Mouse (Mus musculus): ENCODE measurements around the gene Trim27. TPM values are rescaled to one million over a fixed set of nuclear protein-coding genes. Genes with fewer than 3 reads are reported as not detected.

Trim27 gene
- 10 to 100 TPM; 43.6 to 50.7 TPM for total RNA-seq (2021)
- long read RNA-seq, full-length matches to known transcripts, result 38 of 49 reads
- long read RNA-seq, partial matches to known transcripts, result 2 of 49 reads
- long read RNA-seq, other reads (novel, unspliced or antisense), result 9 of 49 reads

DNA sequence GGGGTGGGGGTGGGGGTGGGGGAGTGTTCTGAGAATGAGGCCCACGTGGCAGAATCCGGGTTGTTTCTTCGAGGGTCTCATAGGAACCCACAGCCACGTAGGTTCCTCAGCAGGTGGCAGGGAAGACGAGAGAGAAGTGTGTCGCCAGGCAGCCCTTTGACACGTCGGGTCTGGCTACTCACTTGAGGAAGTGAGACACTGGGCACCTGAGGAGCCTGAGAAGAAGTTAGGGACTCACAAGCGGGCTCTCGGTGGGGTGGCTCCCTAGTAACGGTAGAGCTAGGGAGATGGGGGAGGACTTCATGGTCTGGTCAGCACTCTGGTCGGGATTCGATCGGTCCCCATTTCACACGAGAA, at the start of gene Trim27:
Gene Trim27 (plus strand): TSS at position 79 of the 357 bp plus-strand sequence.
- DNase-seq (ENCODE audit: low spot score in 2 of 2), result no peak

DNA sequence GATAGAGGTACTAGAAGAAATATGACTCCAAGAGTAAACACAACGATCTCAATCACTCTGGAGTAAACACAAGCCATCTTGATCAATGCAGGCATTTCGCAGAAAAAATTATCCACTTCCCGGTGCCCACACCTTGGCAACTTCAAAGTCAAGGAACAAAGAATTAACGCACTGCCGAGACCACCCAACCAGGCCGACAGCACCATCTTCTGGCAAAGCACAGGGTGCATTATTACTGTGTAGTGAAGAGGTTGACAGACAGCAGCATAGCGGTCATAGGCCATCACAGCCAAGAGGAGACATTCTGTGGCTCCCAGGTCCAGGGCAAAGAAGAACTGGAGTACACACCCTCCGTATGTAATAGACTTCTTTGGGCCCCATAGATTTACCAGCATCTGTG, 36.8 kb upstream of the Trim27 start:
- DNase-seq (ENCODE audit: low spot score in 2 of 2), result no peak

- no peak for DNase-seq (ENCODE audit: low spot score in 2 of 2)
Measured at GRCm38 (mm10) chr13:21145767-21146166, 33.5 kb upstream of the Trim27 start, which contains the start of gene Olfr1368. Gene Olfr1368, minus strand, starts transcription at chr13:21145867.

GRCm38 (mm10) chr13:21155888-21156287, 23.4 kb upstream of the Trim27 start:
- no peak for DNase-seq (ENCODE audit: low spot score in 2 of 2)

DNA sequence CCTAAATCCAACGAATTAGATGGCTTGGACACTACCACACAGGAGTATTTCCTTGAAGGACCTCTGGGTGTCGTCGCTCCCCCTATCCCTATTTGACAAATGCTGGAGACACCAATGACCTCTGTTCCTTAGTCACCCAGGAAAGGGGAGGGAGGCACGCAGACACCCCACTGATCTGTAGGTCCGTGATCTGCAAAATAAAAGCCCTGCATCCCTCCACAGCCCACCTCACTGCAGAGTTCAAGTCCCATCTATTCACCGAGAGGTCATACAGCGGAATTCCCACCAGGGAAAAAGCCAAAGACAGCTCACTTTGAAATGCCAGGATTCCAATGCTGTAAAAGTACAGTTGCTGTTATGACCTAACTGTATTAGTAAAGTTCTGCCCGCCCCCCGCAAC, 21.2 kb upstream of the Trim27 start:
- DNase-seq (ENCODE audit: low spot score in 2 of 2), result no peak

GRCm38 (mm10) chr13:21158785-21159474, 20.3 kb upstream of the Trim27 start:
- DNase-seq (ENCODE audit: low spot score in 2 of 2), result peak; percentile 84 to 88

GRCm38 (mm10) chr13:21159475-21159819, 19.8 kb upstream of the Trim27 start:
- DNase-seq (ENCODE audit: low spot score in 2 of 2), result no peak

GRCm38 (mm10) chr13:21160041-21160511, 19.2 kb upstream of the Trim27 start:
- no peak for DNase-seq (ENCODE audit: low spot score in 2 of 2)

DNA sequence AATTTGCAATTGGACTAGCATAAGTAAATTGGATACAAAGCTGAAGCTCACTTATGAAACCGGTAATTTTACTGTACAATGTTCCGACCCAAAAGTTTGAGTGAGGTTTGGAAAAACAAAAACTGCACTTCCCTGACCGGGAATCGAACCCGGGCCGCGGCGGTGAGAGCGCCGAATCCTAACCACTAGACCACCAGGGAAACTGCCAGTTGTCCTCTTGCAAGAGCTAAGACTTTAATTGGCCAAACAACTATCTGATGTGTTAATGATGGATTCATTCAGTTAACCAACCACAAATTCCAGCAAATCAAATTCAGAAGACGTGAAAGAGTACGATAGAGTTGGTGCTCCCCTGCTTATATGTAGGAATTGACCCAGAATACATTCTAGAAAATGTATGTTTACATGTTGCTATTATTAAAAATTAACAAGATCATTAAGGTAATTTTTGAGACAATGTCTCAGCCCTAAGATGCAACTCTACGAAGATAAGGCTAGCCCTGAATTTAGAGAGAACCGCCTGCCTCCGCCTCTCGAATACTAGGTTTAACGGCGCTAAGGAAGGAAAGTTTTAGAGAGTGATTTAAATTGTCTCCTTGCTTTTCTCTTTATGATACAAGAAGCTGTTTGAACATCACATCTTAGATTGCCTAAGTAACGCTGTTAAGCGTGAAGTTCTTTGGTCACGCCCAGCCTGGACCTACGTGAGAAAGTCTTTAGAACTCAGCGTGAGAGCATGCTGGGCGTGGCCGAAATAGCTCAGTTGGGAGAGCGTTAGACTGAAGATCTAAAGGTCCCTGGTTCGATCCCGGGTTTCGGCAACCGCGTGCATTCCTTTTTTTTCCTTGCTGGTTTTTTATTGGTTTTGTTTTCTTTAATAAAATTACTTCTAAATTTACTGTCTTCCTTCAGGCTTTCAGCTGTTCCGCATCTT, 18.3 kb upstream of the Trim27 start:
- DNase-seq (ENCODE audit: low spot score in 2 of 2), result peak; percentile 97 to 98

- no peak for DNase-seq (ENCODE audit: low spot score in 2 of 2)
Measured at GRCm38 (mm10) chr13:21161591-21161990, 17.7 kb upstream of the Trim27 start.

DNA sequence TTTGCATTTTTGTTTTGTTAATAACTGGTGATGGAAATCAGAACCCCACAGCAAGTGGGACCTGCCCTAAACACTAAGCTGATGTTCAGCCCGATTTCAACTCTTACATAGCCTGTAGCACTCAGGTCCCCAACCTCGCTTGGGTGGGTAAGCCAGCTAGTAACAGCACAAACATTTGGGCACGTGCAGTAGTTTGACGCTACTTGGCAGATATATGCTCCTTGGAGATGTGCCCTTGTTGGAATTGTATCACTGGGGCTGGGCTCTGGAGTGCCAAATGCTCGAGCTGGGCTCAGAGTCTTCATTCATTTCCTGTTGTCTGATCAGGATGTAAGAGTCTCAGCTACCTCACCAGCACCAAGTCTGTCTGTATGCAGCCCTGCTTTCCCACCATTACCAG, 16.7 kb upstream of the Trim27 start:
- no peak for DNase-seq (ENCODE audit: low spot score in 2 of 2)

- peak; percentile 76 to 85 for DNase-seq (ENCODE audit: low spot score in 2 of 2)
Measured at GRCm38 (mm10) chr13:21166936-21167909, 12.0 kb upstream of the Trim27 start.

GRCm38 (mm10) chr13:21167910-21168300, 11.3 kb upstream of the Trim27 start:
- DNase-seq (ENCODE audit: low spot score in 2 of 2), result no peak

- peak in 1 of 2 experiments; percentile 35 for DNase-seq (ENCODE audit: low spot score in 2 of 2)
Measured at GRCm38 (mm10) chr13:21168371-21169011, 10.8 kb upstream of the Trim27 start.

DNA sequence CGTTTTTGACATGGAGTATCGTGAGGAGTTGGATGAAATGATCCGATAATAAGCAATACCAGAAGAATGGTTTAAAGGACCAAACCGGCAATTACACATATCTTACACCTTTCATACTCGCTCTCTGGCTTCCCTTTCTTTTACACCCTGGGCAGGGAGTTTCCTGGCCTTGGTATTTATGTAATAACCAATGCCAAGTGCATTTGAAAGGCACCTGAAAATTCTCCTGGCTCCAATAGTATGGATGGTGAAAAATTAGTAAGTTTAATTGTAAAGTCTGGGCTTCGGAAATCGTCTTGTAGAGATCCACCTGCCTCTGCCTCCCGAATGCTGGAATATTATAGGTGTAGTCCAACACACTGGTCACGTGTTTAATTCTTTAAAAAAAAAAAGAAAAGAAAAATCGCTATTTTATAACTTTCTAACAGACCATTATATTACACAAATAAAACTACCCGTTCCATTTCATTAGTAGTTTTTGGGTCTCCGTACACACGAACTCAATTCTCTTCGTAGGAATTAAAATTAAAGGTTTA, 10.1 kb upstream of the Trim27 start:
- peak in 1 of 2 experiments; percentile 13 for DNase-seq (ENCODE audit: low spot score in 2 of 2)

DNA sequence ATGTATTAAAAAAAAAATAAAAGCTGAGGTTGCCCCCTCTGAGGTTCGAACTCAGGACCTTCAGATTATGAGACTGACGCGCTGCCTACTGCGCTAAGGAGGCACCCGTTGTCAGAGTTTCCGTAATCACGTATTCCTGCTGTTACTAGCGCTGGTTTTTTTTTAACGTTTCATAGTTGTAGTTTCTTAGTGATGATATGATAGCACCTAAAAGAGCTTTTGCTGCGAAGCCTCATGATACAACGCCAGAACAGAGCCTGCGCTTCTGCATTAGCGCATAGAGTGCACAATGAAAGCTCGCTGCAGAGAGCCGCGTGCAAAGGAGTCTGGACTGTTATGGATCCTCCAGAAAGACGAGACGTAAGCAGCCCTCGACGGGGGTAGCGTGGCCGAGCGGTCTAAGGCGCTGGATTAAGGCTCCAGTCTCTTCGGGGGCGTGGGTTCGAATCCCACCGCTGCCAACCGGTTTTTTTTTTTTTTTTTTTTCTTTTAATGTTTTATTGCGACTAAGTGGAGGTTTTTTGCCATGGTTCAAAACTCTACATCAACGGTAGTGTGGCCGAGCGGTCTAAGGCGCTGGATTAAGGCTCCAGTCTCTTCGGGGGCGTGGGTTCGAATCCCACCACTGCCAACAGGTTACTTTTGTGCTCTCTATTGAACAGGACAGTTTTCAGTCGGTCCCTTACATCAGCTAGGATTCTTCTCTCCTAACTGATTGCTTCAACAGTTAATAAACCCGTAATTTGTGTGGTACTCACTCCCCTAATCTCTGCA, 9.4 kb upstream of the Trim27 start:
- peak; percentile 72 to 83 for DNase-seq (ENCODE audit: low spot score in 2 of 2)

DNA sequence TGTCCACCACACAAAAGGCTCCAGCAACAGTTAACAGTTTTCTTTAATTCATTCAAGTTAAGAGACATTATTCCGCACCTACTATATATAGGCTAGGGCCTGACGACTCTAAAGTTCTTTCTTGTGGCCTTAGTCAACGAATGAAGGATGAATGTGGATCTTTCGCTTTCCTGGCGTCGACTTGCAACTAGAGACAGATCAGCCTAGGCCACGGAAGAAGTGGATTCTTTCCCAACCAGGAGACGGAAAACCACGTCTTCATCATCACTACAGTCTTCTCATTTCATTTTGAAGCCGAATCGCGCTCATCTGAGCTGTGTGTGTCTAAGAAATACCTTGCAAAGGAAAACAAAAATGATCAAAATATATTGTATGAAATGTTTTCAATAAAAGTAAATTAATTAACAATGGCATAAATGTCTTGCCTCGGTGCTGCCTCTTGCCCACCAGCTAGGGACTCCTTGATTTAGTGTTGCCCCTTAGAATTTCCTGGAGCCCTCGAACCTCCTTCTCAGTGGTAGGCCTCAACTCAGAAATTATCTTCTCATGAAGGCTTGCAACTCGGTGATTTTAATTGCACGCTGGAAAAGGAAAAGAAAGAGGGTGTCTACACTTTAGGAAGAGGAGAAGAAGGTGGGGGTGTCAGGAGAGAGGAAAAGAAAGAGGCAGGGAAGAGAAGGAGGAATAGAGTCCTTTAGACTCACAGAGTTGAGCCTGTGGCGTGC, 8.7 kb upstream of the Trim27 start:
- DNase-seq (ENCODE audit: low spot score in 2 of 2), result peak in 1 of 2 experiments; percentile 11

- peak in 1 of 2 experiments; percentile 40 for DNase-seq (ENCODE audit: low spot score in 2 of 2)
Measured at GRCm38 (mm10) chr13:21171156-21171530, 8.1 kb upstream of the Trim27 start.

All from layer of hippocampus, postnatal 10 days (tissue).